Mouse (Mus musculus): ENCODE data around the gene Pik3ip1.

DNA sequence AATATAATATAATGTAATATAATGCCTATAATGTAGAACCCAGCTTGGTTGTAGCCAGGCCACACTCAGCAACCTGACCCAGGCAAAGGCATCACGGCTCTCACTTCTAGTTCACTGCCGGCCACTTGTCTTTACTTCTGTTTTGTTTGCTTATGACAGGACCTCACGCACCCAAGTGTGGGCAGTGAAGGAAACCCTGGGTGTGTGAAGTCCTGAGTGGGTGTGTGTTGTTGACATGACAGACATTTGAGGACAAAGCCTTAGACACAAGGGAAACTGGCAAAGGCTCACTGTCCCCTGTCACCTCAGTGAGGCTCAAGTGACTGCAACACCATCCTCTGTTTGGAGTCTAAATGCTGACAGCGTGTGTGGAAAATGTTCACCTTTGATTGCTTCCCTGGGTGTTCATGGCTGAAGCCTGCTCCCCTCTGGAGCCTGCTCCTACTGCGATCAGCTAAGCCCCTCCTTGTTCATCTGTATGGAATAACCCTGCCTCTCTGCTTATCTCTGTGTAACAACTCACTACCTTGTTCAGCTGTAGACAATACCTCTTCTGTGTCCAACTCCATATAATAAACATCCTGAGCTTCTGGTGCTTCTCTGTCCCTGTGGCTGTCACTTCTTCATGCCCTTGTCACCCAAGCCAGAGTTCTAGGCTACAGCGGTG lies 51.1 kb downstream of the Pik3ip1 start:
- no peak for TF ChIP-seq CTCF (IDR thresholded peaks at IDR 0.05; ENCODE audit: borderline replicate concordance, extremely low read depth, insufficient read depth, insufficient read length)
- no peak for TF ChIP-seq POLR2A (IDR thresholded peaks at IDR 0.05; ENCODE audit: borderline replicate concordance, extremely low read depth, insufficient read depth, insufficient read length, poor library complexity, severe bottlenecking)
